25 mouse cellular contexts compared by ENCODE assay signal in the genomic region with DNA sequence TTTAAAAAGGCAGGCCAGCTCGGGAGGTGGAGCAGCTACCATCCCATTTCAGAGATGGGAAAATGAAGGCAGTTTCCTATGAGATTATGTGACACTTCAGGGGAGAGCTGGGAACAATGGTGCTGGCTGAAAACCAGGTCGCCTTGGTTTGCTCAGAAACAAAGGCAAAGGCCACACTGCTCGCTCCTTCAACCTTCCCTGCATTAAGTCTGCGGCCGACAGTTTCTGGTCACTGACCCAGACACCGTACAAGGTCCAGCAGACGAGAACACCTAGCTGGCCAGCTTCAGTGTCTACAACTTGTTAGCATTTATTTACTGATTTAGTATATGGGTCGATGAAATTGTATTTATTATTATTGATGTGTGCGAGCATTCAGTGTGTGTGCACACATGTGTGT. TPM values are rescaled to one million over a fixed set of nuclear protein-coding genes. Genes with fewer than 3 reads are reported as not detected.
DNase-seq lines count a peak whose midpoint lies in the region; ATAC-seq and TF ChIP-seq lines count a peak whose summit lies in the region.
"Had no signal": no experiment of that assay in that cellular context is flagged by ENCODE, and none has a peak within 500 bp of the region (broad histone marks: within the 10 kb centered on the region; RNA-seq: fewer than 3 reads in every experiment).

No protein-coding gene starts in this region.

- ATAC-seq in kidney, embryonic 16.5 days (ENCODE audit: low FRiP score, low TSS enrichment) = no peak
- ATAC-seq in lung, embryonic 14.5 days (ENCODE audit: insufficient read depth) = no peak
- peak; percentile 39; the same call in 1 of the 2 replicates for ATAC-seq in intestine, postnatal 0 days
- ATAC-seq: forebrain, embryonic 15.5 days; hindbrain, postnatal 0 days had no signal

- WGBS in kidney, embryonic 16.5 days = 86% methylated on average over 9 of the region's 9 CpGs
- 83% methylated on average over 9 of the region's 9 CpGs for WGBS in lung, embryonic 14.5 days
- WGBS in intestine, postnatal 0 days = 77% methylated on average over 9 of the region's 9 CpGs

- peak; percentile 41 for DNase-seq in kidney, adult 11 months
- no peak for DNase-seq in lung, embryonic 14.5 days
- no peak for DNase-seq in lung, adult 18-20 months
- DNase-seq in yolk sac, embryonic 10.5 days (ENCODE audit: low spot score) = peak; percentile 40
- DNase-seq in urinary bladder, postnatal 25 days (ENCODE audit: low spot score) = no peak
- DNase-seq in gastrocnemius, postnatal 14 days = no peak
- DNase-seq: adrenal gland, postnatal 14 days; cerebellum, adult 2 months; cerebellum, postnatal 25 days; left cerebral cortex, postnatal 4 days; right cerebral cortex, postnatal 4 days had no signal

- no peaks in the 10 kb centered on the region for H3K27me3 ChIP-seq in kidney, embryonic 16.5 days (ENCODE audit: insufficient read depth, low read length)
- H3K27me3 ChIP-seq in lung, embryonic 14.5 days (ENCODE audit: insufficient read depth, low read length) = no peaks in the 10 kb centered on the region
- no peaks in the 10 kb centered on the region for H3K27me3 ChIP-seq in intestine, postnatal 0 days (replicated peaks; ENCODE audit: control insufficient read depth, insufficient read depth, low read length)
- H3K27me3 ChIP-seq: embryonic facial prominence, embryonic 13.5 days; forebrain, embryonic 15.5 days; limb, embryonic 15.5 days; liver, embryonic 15.5 days had no signal

- no peak for TF ChIP-seq CTCF in lung, embryonic 14.5 days (IDR thresholded peaks at IDR 0.05; ENCODE audit: low read depth)
- TF ChIP-seq CTCF in intestine, postnatal 0 days (IDR thresholded peaks at IDR 0.05; ENCODE audit: low read depth) = no peak

- H3K4me3 ChIP-seq in kidney, embryonic 16.5 days (ENCODE audit: low read length) = no peak overlapping the region
- H3K4me3 ChIP-seq in lung, embryonic 14.5 days (ENCODE audit: low read depth, low read length) = no peak overlapping the region
- H3K4me3 ChIP-seq in intestine, postnatal 0 days (ENCODE audit: low read depth, low read length) = no peak overlapping the region
- H3K4me3 ChIP-seq: embryonic facial prominence, embryonic 13.5 days; forebrain, embryonic 15.5 days; hindbrain, embryonic 10.5 days; limb, embryonic 15.5 days; liver, embryonic 15.5 days; midbrain, embryonic 10.5 days had no signal

- H3K9ac ChIP-seq in kidney, embryonic 16.5 days (replicated peaks; ENCODE audit: low read length) = no peak overlapping the region
- H3K9ac ChIP-seq in lung, embryonic 14.5 days = no peak overlapping the region
- H3K9ac ChIP-seq in intestine, postnatal 0 days (ENCODE audit: low read depth, low read length) = no peak overlapping the region
- H3K9ac ChIP-seq: embryonic facial prominence, embryonic 13.5 days; forebrain, embryonic 15.5 days; limb, embryonic 15.5 days; liver, embryonic 15.5 days had no signal

- H3K27ac ChIP-seq in kidney, embryonic 16.5 days (ENCODE audit: low read length) = no peak overlapping the region
- peak overlapping the region; percentile 71; the same call in 1 of the 2 replicates for H3K27ac ChIP-seq in lung, embryonic 14.5 days (ENCODE audit: low read depth)
- peak overlapping the region; percentile 6; the same call in 1 of the 2 replicates for H3K27ac ChIP-seq in intestine, postnatal 0 days (ENCODE audit: low read depth, low read length)
- H3K27ac ChIP-seq: embryonic facial prominence, embryonic 13.5 days; forebrain, embryonic 15.5 days; hindbrain, embryonic 10.5 days; hindbrain, postnatal 0 days; limb, embryonic 15.5 days; liver, embryonic 15.5 days; midbrain, embryonic 10.5 days had no signal

- H3K9me3 ChIP-seq in kidney, embryonic 16.5 days (ENCODE audit: low read length) = no peaks in the 10 kb centered on the region
- no peaks in the 10 kb centered on the region for H3K9me3 ChIP-seq in lung, embryonic 14.5 days (ENCODE audit: low read depth, low read length)
- H3K9me3 ChIP-seq in intestine, postnatal 0 days (ENCODE audit: control insufficient read depth) = no peaks in the 10 kb centered on the region
- H3K9me3 ChIP-seq: embryonic facial prominence, embryonic 13.5 days; forebrain, embryonic 15.5 days; hindbrain, embryonic 10.5 days; limb, embryonic 15.5 days; liver, embryonic 15.5 days; midbrain, embryonic 10.5 days had no signal

- intact Hi-C loops in gastrocnemius, postnatal 14 days (cut with DNase I; ENCODE audit: low total_unique reads) = loop anchor here (5.0 kb wide), 1 partner anchor 243 kb away; no protein-coding TSS in a partner anchor

- no peak overlapping the region for H3K4me2 ChIP-seq in kidney, embryonic 16.5 days (replicated peaks; ENCODE audit: low read depth, low read length)
- H3K4me2 ChIP-seq in lung, embryonic 14.5 days = no peak overlapping the region
- no peak overlapping the region for H3K4me2 ChIP-seq in intestine, postnatal 0 days (replicated peaks; ENCODE audit: low read depth)
- H3K4me2 ChIP-seq: embryonic facial prominence, embryonic 13.5 days; forebrain, embryonic 15.5 days; limb, embryonic 15.5 days; liver, embryonic 15.5 days had no signal

- H3K4me1 ChIP-seq in kidney, embryonic 16.5 days (ENCODE audit: insufficient read depth, low read length) = peaks cover 22% of the 10 kb centered on the region
- no peaks in the 10 kb centered on the region; the same call in 1 of the 2 replicates for H3K4me1 ChIP-seq in lung, embryonic 14.5 days (ENCODE audit: insufficient read depth)
- no peaks in the 10 kb centered on the region; the same call in 1 of the 2 replicates for H3K4me1 ChIP-seq in intestine, postnatal 0 days (replicated peaks; ENCODE audit: control insufficient read depth, insufficient read depth, low read length)
- H3K4me1 ChIP-seq: forebrain, embryonic 15.5 days; liver, embryonic 15.5 days had no signal

- no peaks in the 10 kb centered on the region for H3K36me3 ChIP-seq in kidney, embryonic 16.5 days (ENCODE audit: insufficient read depth, low read length)
- H3K36me3 ChIP-seq in lung, embryonic 14.5 days (ENCODE audit: insufficient read depth) = no peaks in the 10 kb centered on the region
- no peaks in the 10 kb centered on the region for H3K36me3 ChIP-seq in intestine, postnatal 0 days (ENCODE audit: control insufficient read depth, insufficient read depth)
- H3K36me3 ChIP-seq: embryonic facial prominence, embryonic 13.5 days; limb, embryonic 15.5 days; liver, embryonic 15.5 days had no signal

RNA-seq across cellular contexts. Expression of a gene that starts 30.5 kb away (rescaled TPM):
- 0.09 TPM in 1 of 2 replicates, not detected in the other for polyA plus RNA-seq in kidney, embryonic 16.5 days (2015; fragmentation: Nextera tagmentation; extraction: Ambion mirVana)
- polyA plus RNA-seq in lung, embryonic 14.5 days (2014; fragmentation: Nextera tagmentation; extraction: Ambion mirVana) = 0.08 TPM in 1 of 2 replicates, not detected in the other
- 0.10 and 0.17 TPM in 2 replicates for polyA plus RNA-seq in intestine, postnatal 0 days (2015; fragmentation: Nextera tagmentation; extraction: Ambion mirVana)
- total RNA-seq in gastrocnemius, postnatal 14 days (2021) = not detected
- total RNA-seq: adrenal gland, postnatal 14 days; gastrocnemius, adult 8-10 months; granulocyte monocyte progenitor cell, adult 5-6 weeks had no signal
- polyA plus RNA-seq: heart, postnatal 0 days; large intestine, adult 2 months had no signal

RNA-seq across cellular contexts. Expression of a gene that starts 38.5 kb away (rescaled TPM):
- polyA plus RNA-seq in kidney, embryonic 16.5 days (2015; fragmentation: Nextera tagmentation; extraction: Ambion mirVana) = 0.59 and 1.4 TPM in 2 replicates
- polyA plus RNA-seq in lung, embryonic 14.5 days (2014; fragmentation: Nextera tagmentation; extraction: Ambion mirVana) = 1.5 and 1.8 TPM in 2 replicates
- polyA plus RNA-seq in intestine, postnatal 0 days (2015; fragmentation: Nextera tagmentation; extraction: Ambion mirVana) = 2.1 and 2.9 TPM in 2 replicates
- under 1 TPM; 0.07 to 0.21 TPM for total RNA-seq in gastrocnemius, postnatal 14 days (2021)
- total RNA-seq: adrenal gland, postnatal 14 days; gastrocnemius, adult 8-10 months; granulocyte monocyte progenitor cell, adult 5-6 weeks had no signal
- polyA plus RNA-seq: neural tube, embryonic 14.5 days had no signal

Comparison
In these comparisons a context has a peak if more than half of its experiments do, and no peak if none do; other contexts are left out.
1. DNase-seq: peak in kidney, adult 11 months (single experiment) and yolk sac, embryonic 10.5 days (single experiment); none in lung, embryonic 14.5 days (single experiment), lung, adult 18-20 months (0 of 2), urinary bladder, postnatal 25 days (single experiment) and gastrocnemius, postnatal 14 days (single experiment).